Comparison of ENCODE assay signal across 7 mouse cellular contexts in the genomic region with DNA sequence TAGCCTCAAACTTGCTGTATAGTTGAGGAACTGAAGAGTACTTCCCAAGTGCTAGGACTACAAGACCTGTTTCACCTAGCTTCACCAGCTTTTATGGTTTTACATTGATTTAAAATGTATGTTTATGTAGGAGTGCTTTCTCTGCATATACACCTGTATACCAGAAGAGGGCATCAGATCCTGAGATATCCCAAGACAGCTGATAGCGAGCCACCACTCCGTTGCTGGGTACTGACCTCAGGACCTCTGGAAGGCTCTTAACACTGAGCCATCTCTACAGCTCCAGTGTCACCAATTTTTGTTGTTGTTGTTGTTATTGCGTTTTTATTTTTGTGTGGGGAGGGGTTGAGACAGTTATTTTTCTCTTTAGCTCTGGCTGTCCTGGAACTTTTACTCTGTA. TPM values are rescaled to one million over a fixed set of nuclear protein-coding genes. Genes with fewer than 3 reads are reported as not detected.
DNase-seq lines count a peak whose midpoint lies in the region; ATAC-seq and TF ChIP-seq lines count a peak whose summit lies in the region.

No protein-coding gene starts in this region.

- TF ChIP-seq CTCF in layer of hippocampus, adult 2 months (conservative IDR thresholded peaks at IDR 0.05) = peak; percentile 82
- peak; percentile 72 for TF ChIP-seq CTCF in intestine, postnatal 0 days (IDR thresholded peaks at IDR 0.05; ENCODE audit: low read depth)

- WGBS in intestine, postnatal 0 days = 11% methylated on average over 3 of the region's 3 CpGs

- intact Hi-C loops in left cerebral cortex, postnatal 10 days (cut with DNase I) = loop anchor here (5.0 kb wide), 2 partner anchors 237 to 432 kb away; no protein-coding TSS in a partner anchor

- H3K4me2 ChIP-seq in intestine, postnatal 0 days (replicated peaks; ENCODE audit: low read depth) = no peak overlapping the region

- ATAC-seq in intestine, postnatal 0 days = no peak

- no peak overlapping the region for H3K27ac ChIP-seq in layer of hippocampus, adult 2 months
- H3K27ac ChIP-seq in intestine, postnatal 0 days (ENCODE audit: low read depth, low read length) = no peak overlapping the region

- no peak overlapping the region for H3K4me3 ChIP-seq in layer of hippocampus, adult 2 months
- no peak overlapping the region for H3K4me3 ChIP-seq in intestine, postnatal 0 days (ENCODE audit: low read depth, low read length)

- no peak overlapping the region for H3K9ac ChIP-seq in intestine, postnatal 0 days (ENCODE audit: low read depth, low read length)

- no peaks in the 10 kb centered on the region for H3K27me3 ChIP-seq in intestine, postnatal 0 days (replicated peaks; ENCODE audit: control insufficient read depth, insufficient read depth, low read length)

- H3K9me3 ChIP-seq in intestine, postnatal 0 days (ENCODE audit: control insufficient read depth) = no peaks in the 10 kb centered on the region

- no peaks in the 10 kb centered on the region for H3K36me3 ChIP-seq in intestine, postnatal 0 days (ENCODE audit: control insufficient read depth, insufficient read depth)

- no peak for DNase-seq in layer of hippocampus, adult 2 months (ENCODE audit: low spot score in 2 of 2)
- DNase-seq in layer of hippocampus, adult 9-10 months (ENCODE audit: low spot score) = no peak
- DNase-seq in CD8-positive naive resting alpha-beta T cell, adult 2 months (ENCODE audit: low read depth in 2 of 2, low spot score in 2 of 2) = peak; percentile 10 to 15
- peak; percentile 55 for DNase-seq in R1 (ENCODE audit: low read depth, low spot score)
- no peak for DNase-seq in layer of hippocampus, adult 11-12 months (ENCODE audit: low spot score)
- DNase-seq in left cerebral cortex, postnatal 10 days (ENCODE audit: extremely low spot score in 1 of 2, low spot score in 2 of 2) = no peak

- no peaks in the 10 kb centered on the region for H3K4me1 ChIP-seq in intestine, postnatal 0 days (replicated peaks; ENCODE audit: control insufficient read depth, insufficient read depth, low read length)

RNA-seq across cellular contexts. Expression of a gene that starts 55.9 kb away (rescaled TPM):
- 100 to 1,000 TPM; 161 to 191 TPM for total RNA-seq in layer of hippocampus, adult 2 months (2021)
- polyA plus RNA-seq in intestine, postnatal 0 days (2015; fragmentation: Nextera tagmentation; extraction: Ambion mirVana) = 84.5 and 92.6 TPM in 2 replicates
- 100 to 1,000 TPM; 161 to 203 TPM for total RNA-seq in left cerebral cortex, postnatal 10 days (2021)

Comparison
In these comparisons a context has a peak if more than half of its experiments do, and no peak if none do; other contexts are left out.
1. DNase-seq: peak in CD8-positive naive resting alpha-beta T cell, adult 2 months (2 of 2) and R1 (single experiment); none in layer of hippocampus, adult 2 months (0 of 2), layer of hippocampus, adult 9-10 months (single experiment), layer of hippocampus, adult 11-12 months (single experiment) and left cerebral cortex, postnatal 10 days (0 of 2).